Mouse (Mus musculus) ES-Bruce4 (cell line): ENCODE results near the gene Sec61a1. TPM values are rescaled to one million over a fixed set of nuclear protein-coding genes. Genes with fewer than 3 reads are reported as not detected.

Experiments
- H3K27ac ChIP-seq: 2 replicates; pipeline ENCODE4 v1.5.1; 2012; ENCODE audit warnings: low read length, inconsistent platforms; ENCODE audit not compliant: insufficient read depth
- H3K27me3 ChIP-seq: 2 replicates; pipeline ENCODE4 v1.6.1; 2012; ENCODE audit warnings: mild to moderate bottlenecking, low read length, inconsistent platforms; ENCODE audit not compliant: control insufficient read depth, poor library complexity, insufficient read depth, severe bottlenecking
- H3K36me3 ChIP-seq: 2 replicates; pipeline ENCODE4 v1.6.1; 2012; ENCODE audit warnings: inconsistent platforms, mild to moderate bottlenecking, low read length, moderate library complexity; ENCODE audit not compliant: control insufficient read depth, poor library complexity, insufficient read depth, severe bottlenecking
- H3K4me1 ChIP-seq: one replicate; pipeline ENCODE4 v1.8.1; 2011; ENCODE audit warnings: low read length; ENCODE audit not compliant: control insufficient read depth, insufficient read depth
- H3K4me3 ChIP-seq: 2 replicates; pipeline ENCODE4 v1.5.1; 2011; ENCODE audit warnings: low read depth, mild to moderate bottlenecking, low read length
- H3K9ac ChIP-seq: 2 replicates; pipeline ENCODE4 v1.6.1; 2012; ENCODE audit warnings: low read depth, mild to moderate bottlenecking, inconsistent platforms; ENCODE audit not compliant: poor library complexity, severe bottlenecking
- H3K9me3 ChIP-seq: replicated peaks from 2 replicates; pipeline ENCODE4 v1.6.1; 2012; ENCODE audit warnings: mild to moderate bottlenecking, low read length, inconsistent platforms; ENCODE audit not compliant: control insufficient read depth, poor library complexity, insufficient read depth, severe bottlenecking
- CTCF ChIP-seq: IDR thresholded peaks from one replicate; pipeline ENCODE4 v1.8.1; 2011; ENCODE audit warnings: low read depth, low read length
- EP300 ChIP-seq: IDR thresholded peaks from 2 replicates; pipeline ENCODE4 v1.6.1; 2011; ENCODE audit warnings: low read depth, low read length; ENCODE audit not compliant: insufficient read depth
- POLR2A ChIP-seq: IDR thresholded peaks from one replicate; pipeline ENCODE4 v1.8.1; 2011; ENCODE audit warnings: low read length; ENCODE audit not compliant: insufficient read depth
- polyA plus RNA-seq: library from polyadenylated mRNA; stranded (reverse); fragments of >200 nt; gene quantifications from 2 replicates; pipeline ENCODE4 v1.2.4, GENCODE M21; 2011; ENCODE audit warnings: low read depth; ENCODE audit not compliant: missing spikeins, insufficient read depth, insufficient read length

Sec61a1 gene
- polyA plus RNA-seq, 1 experiment, result 126 TPM

DNA sequence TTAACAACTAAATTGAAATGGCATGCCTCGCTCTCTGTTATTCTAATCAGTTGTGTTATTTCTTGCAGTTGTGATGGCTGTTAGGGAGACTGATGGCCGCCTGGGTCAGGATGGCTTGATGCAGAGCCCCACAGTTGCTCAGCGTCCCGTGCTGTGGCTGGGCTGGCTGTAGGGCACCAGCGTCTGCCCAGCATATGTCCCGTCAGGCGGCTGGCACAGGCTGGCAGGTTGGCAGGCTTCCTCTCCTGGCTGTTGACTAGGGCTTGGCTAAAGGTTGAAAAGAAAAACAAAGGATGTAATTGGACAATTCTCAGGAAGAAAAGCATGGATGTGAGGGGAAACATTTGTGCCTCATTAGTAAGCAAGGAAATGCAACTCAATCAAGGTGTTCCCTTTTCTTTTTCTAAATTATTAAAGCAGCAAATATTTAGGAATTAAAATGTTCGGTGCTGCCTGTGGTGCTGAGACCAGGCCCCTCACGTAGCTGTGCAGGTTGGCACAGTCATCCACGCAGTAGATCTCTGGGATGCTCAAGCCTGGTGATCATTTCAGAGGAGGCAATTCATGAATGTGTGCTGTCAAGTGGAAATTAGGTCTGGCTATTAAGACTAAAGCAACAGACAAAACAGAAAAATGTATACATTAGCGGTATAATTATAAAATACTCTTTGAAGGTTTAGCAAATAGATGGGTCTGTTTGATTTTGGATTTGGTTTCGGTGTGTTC is 27.9 kb downstream of the Sec61a1 start:
- Histone ChIP-seq H3K4me3 (no peak overlapping the region), H3K4me1 (no peaks in the 10 kb centered on the region), H3K9me3 (no peaks in the 10 kb centered on the region), H3K36me3 (peaks cover 10% of the 10 kb centered on the region), H3K27ac (no peak overlapping the region), H3K27me3 (no peaks in the 10 kb centered on the region), H3K9ac (no peak overlapping the region)
- no peak for TF ChIP-seq EP300
- TF ChIP-seq CTCF, result no peak
- TF ChIP-seq POLR2A, result no peak

DNA sequence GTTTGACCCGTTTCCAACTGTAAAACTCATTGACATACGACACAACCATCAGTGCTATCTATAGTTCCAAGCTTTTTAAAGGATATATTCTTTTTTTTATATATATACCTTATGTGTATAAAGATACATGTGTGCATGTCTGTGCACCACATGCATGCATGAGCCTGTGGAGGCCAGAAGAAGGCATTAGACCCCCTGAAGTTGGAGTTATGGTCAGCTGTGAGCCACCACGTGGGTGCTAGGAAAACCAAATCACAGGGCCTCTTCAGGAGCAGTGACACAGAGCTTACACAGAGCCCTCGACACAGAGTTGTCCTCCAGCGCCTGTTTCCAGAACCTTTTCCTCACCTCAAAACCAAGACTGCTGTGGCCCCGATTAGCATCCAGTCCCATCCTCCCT is 28.9 kb downstream of the Sec61a1 start:
- H3K36me3 ChIP-seq, result peaks cover 18% of the 10 kb centered on the region
- H3K9ac ChIP-seq, result no peak overlapping the region
- H3K27ac ChIP-seq, result no peak overlapping the region
- H3K27me3 ChIP-seq, result no peaks in the 10 kb centered on the region
- H3K9me3 ChIP-seq, result no peaks in the 10 kb centered on the region
- no peak overlapping the region for H3K4me3 ChIP-seq
- H3K4me1 ChIP-seq, result peaks cover under 1% of the 10 kb centered on the region
- TF ChIP-seq POLR2A (no peak), EP300 (no peak), CTCF (no peak)

DNA sequence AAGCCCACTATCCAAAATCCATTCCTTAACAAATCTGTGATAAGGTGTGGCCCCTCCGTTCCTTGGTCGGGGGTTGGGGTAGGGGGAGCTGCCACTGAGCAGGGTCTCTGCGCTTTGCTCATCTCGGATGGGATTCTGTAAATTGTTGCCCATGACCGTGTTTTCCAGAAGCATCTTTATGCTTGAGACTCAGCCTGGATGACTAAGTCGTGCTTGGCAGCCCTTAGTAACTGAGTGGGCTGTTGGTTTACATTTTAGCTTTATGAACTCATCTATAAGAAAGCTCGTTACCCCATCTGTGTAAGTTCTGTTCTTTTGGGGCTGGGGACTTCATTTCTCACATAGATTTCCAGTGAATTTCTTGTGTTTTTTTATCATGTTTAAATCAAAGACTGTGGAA is 29.7 kb downstream of the Sec61a1 start:
- Histone ChIP-seq H3K36me3 (peaks cover 22% of the 10 kb centered on the region), H3K9me3 (no peaks in the 10 kb centered on the region), H3K9ac (no peak overlapping the region), H3K27ac (no peak overlapping the region), H3K4me1 (peaks cover 4% of the 10 kb centered on the region), H3K4me3 (no peak overlapping the region), H3K27me3 (no peaks in the 10 kb centered on the region)
- TF ChIP-seq EP300 (no peak), POLR2A (no peak), CTCF (no peak)

DNA sequence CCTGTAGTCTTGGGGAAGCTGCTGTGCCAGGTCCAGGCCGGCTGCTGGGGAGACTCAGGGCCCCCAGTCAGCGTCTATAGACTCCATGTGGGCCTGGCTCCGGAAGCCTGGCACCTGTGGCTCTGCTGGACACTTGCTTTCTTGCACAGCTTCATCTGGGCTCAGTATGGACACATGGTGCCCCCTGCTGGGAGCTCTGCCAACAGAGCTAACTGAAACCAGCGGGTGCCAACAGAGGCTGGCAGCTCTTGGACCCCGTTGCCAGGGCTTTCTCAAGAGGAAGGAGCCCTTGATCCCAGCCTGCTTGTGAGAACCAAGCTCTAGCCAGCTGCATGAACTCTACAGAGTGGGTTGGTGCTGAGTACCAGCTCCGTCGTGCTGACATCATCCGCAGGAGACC is 31.8 kb downstream of the Sec61a1 start:
- Histone ChIP-seq H3K27me3 (no peaks in the 10 kb centered on the region), H3K36me3 (peaks cover 29% of the 10 kb centered on the region), H3K4me1 (peaks cover 10% of the 10 kb centered on the region), H3K4me3 (no peak overlapping the region), H3K9me3 (no peaks in the 10 kb centered on the region), H3K9ac (no peak overlapping the region), H3K27ac (no peak overlapping the region)
- peak; percentile 27 for TF ChIP-seq CTCF
- no peak for TF ChIP-seq POLR2A

DNA sequence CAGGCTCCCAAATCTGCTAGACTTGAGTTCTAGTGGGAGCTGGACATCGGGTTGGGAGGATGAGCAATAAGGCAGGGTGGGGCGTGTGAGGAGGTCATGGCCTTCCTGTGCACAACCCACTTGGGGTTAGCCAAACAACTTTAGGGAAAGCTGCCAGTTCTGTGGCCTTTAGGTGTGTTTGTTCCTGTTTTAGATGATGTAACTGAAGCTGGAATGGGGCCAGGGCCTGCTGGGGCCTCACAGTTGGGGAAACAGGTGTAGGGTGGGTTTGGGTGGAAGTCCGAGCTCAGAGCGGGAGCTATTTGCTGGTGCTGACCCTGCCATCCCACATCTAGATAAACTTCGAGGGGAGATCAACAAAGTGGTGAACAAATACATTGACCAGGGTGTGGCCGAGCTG is 33.3 kb downstream of the Sec61a1 start:
- Histone ChIP-seq H3K36me3 (peaks cover 34% of the 10 kb centered on the region), H3K27ac (no peak overlapping the region), H3K9me3 (no peaks in the 10 kb centered on the region), H3K4me3 (no peak overlapping the region), H3K9ac (no peak overlapping the region), H3K4me1 (peaks cover 10% of the 10 kb centered on the region), H3K27me3 (no peaks in the 10 kb centered on the region)
- no peak for TF ChIP-seq EP300
- TF ChIP-seq POLR2A, result no peak
- TF ChIP-seq CTCF, result no peak

DNA sequence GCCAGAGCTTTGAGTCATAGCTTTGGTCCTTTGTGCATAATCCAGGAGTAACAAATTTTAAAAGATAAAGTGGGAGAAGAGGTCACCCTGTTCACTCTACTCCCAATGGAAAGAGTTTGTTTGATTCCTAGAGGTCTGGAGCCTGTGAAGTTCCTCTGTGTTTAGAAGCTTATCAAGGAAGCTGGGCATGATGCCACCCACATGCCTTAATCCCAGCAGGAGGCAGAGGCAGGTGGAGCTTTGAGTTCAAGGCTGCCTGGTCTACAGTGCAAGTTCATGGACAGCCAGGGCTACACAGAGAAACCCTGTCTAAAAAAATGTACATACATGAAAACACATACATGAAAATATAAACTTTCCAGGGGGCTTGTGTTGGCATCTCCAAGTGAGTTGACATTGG is 34.8 kb downstream of the Sec61a1 start:
- TF ChIP-seq CTCF (no peak), EP300 (no peak), POLR2A (no peak)
- Histone ChIP-seq H3K27ac (no peak overlapping the region), H3K36me3 (peaks cover 43% of the 10 kb centered on the region), H3K4me1 (peaks cover 10% of the 10 kb centered on the region), H3K9ac (no peak overlapping the region), H3K27me3 (no peaks in the 10 kb centered on the region), H3K4me3 (no peak overlapping the region), H3K9me3 (no peaks in the 10 kb centered on the region)
